ENCODE assay signal across 8 mouse cellular contexts in the genomic region with DNA sequence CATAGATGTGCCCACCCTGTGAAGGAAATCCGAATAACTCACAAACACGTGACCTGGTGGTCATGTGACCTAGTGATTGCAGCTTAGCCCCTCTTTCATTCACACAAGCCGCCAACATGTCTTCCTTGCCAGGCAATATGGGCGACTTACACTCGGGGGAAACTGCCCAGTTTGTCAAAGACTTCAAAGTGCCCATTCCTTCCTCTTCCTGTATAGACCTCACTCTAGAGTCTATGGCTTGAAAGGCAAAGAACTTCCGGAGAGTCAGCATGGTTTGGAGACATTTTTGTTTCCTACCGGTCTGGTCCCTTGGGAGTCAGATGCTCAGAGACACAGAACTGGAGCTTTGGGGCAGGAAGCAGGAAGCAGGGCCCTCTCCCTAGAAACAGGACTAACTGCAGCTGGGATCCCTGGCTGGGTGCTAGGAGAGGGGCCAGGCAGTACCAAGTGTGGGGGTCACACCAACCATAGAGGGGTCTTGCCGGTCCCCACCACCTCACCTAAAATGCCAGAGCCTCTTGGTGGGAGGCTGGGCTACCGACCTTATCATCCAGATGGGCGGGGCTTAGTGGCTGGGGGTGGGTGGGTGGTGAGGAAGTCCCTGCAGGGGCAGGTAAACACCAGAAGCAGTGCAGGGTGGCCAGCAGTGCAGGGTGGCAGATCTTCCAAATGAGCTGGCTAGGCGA. TPM values are rescaled to one million over a fixed set of nuclear protein-coding genes. Genes with fewer than 3 reads are reported as not detected.
DNase-seq lines count a peak whose midpoint lies in the region; ATAC-seq and TF ChIP-seq lines count a peak whose summit lies in the region.

No protein-coding gene starts in this region.

- no peak for ATAC-seq in intestine, embryonic 16.5 days
- ATAC-seq in lung, postnatal 0 days: no peak

- peaks cover 5% of the 10 kb centered on the region for H3K4me1 ChIP-seq in ES-Bruce4 (ENCODE audit: control insufficient read depth, insufficient read depth, low read length)
- peaks cover 24% of the 10 kb centered on the region for H3K4me1 ChIP-seq in intestine, embryonic 16.5 days (ENCODE audit: control insufficient read depth, insufficient read depth, low read length)
- H3K4me1 ChIP-seq in lung, postnatal 0 days (ENCODE audit: insufficient read depth, low read depth, low read length): peaks cover 8% of the 10 kb centered on the region; the same call in 1 of the 2 replicates

- H3K27me3 ChIP-seq in ES-Bruce4 (ENCODE audit: control insufficient read depth, insufficient read depth, low read length, poor library complexity, severe bottlenecking): no peaks in the 10 kb centered on the region
- no peaks in the 10 kb centered on the region for H3K27me3 ChIP-seq in intestine, embryonic 16.5 days (replicated peaks; ENCODE audit: control insufficient read depth, insufficient read depth, low read length)
- no peaks in the 10 kb centered on the region for H3K27me3 ChIP-seq in lung, postnatal 0 days (replicated peaks; ENCODE audit: insufficient read depth, low read length)

- DNase-seq in 3134 (ENCODE audit: extremely low read depth, insufficient read length, low spot score): peak; percentile 82
- DNase-seq in heart, adult 11 months: peak; percentile 98
- peak; percentile 45 for DNase-seq in lung, postnatal 0 days (ENCODE audit: low spot score)
- DNase-seq in yolk sac, embryonic 10.5 days (ENCODE audit: low spot score): peak; percentile 17
- no peak for DNase-seq in layer of hippocampus, postnatal 36 days
- no peak for DNase-seq in layer of hippocampus, adult 9-10 months (ENCODE audit: low spot score)

- no peak for TF ChIP-seq POLR2A in ES-Bruce4 (IDR thresholded peaks at IDR 0.05; ENCODE audit: insufficient read depth, low read length)

- H3K4me2 ChIP-seq in intestine, embryonic 16.5 days (ENCODE audit: low read depth, low read length): peak overlapping the region; percentile 66
- H3K4me2 ChIP-seq in lung, postnatal 0 days (replicated peaks; ENCODE audit: low read depth, low read length): peak overlapping the region; percentile 48

- peak overlapping the region; percentile 12; the same call in 1 of the 2 replicates for H3K9ac ChIP-seq in ES-Bruce4 (ENCODE audit: low read depth, poor library complexity, severe bottlenecking)
- peak overlapping the region; percentile 71 for H3K9ac ChIP-seq in intestine, embryonic 16.5 days (ENCODE audit: low read depth, low read length)
- H3K9ac ChIP-seq in lung, postnatal 0 days (replicated peaks; ENCODE audit: low read depth): peak overlapping the region; percentile 32; the same call in 1 of the 2 replicates

- no peak overlapping the region for H3K27ac ChIP-seq in ES-Bruce4 (ENCODE audit: insufficient read depth, low read length)
- peak overlapping the region; percentile 83 for H3K27ac ChIP-seq in intestine, embryonic 16.5 days (ENCODE audit: low read length)
- peak overlapping the region; percentile 76 for H3K27ac ChIP-seq in lung, postnatal 0 days (ENCODE audit: low read length)

- TF ChIP-seq EP300 in ES-Bruce4 (IDR thresholded peaks at IDR 0.05; ENCODE audit: insufficient read depth, low read depth, low read length): no peak
- TF ChIP-seq EP300 in lung, postnatal 0 days (IDR thresholded peaks at IDR 0.05): no peak

- no peaks in the 10 kb centered on the region for H3K36me3 ChIP-seq in ES-Bruce4 (ENCODE audit: control insufficient read depth, insufficient read depth, low read length, poor library complexity, severe bottlenecking)
- H3K36me3 ChIP-seq in intestine, embryonic 16.5 days (ENCODE audit: control insufficient read depth, insufficient read depth, low read length): no peaks in the 10 kb centered on the region
- no peaks in the 10 kb centered on the region for H3K36me3 ChIP-seq in lung, postnatal 0 days (ENCODE audit: insufficient read depth, low read length)

- peak overlapping the region; percentile 37 for H3K4me3 ChIP-seq in ES-Bruce4 (ENCODE audit: low read depth, low read length)
- peak overlapping the region; percentile 50 for H3K4me3 ChIP-seq in intestine, embryonic 16.5 days (ENCODE audit: low read length)
- H3K4me3 ChIP-seq in lung, postnatal 0 days (ENCODE audit: low read depth, low read length): peak overlapping the region; percentile 36

- H3K9me3 ChIP-seq in ES-Bruce4 (replicated peaks; ENCODE audit: control insufficient read depth, insufficient read depth, low read length, poor library complexity, severe bottlenecking): no peaks in the 10 kb centered on the region
- H3K9me3 ChIP-seq in intestine, embryonic 16.5 days (ENCODE audit: control insufficient read depth, low read length): no peaks in the 10 kb centered on the region
- no peaks in the 10 kb centered on the region for H3K9me3 ChIP-seq in lung, postnatal 0 days (ENCODE audit: low read length)

- no peak for TF ChIP-seq CTCF in ES-Bruce4 (IDR thresholded peaks at IDR 0.05; ENCODE audit: low read depth, low read length)
- no peak for TF ChIP-seq CTCF in lung, postnatal 0 days (IDR thresholded peaks at IDR 0.05)

- WGBS in intestine, embryonic 16.5 days: 40% methylated on average over 11 of the region's 11 CpGs
- 20% methylated on average over 10 of the region's 11 CpGs for WGBS in lung, postnatal 0 days

RNA-seq across cellular contexts. Expression of a gene that starts 2.3 kb away (rescaled TPM):
- polyA plus RNA-seq in ES-Bruce4 (2011; ENCODE audit: insufficient read depth, insufficient read length, low read depth, missing spikeins): 5.1 and 7.4 TPM in 2 replicates
- 24.0 and 25.5 TPM in 2 replicates for polyA plus RNA-seq in intestine, embryonic 16.5 days (2015; fragmentation: Nextera tagmentation; extraction: Ambion mirVana)
- polyA plus RNA-seq in lung, postnatal 0 days (2015; fragmentation: Nextera tagmentation; extraction: Ambion mirVana): 19.1 and 21.5 TPM in 2 replicates
- total RNA-seq in layer of hippocampus, postnatal 36 days (2021): 1 to 10 TPM; 3.5 to 4.4 TPM

RNA-seq across cellular contexts. Expression of a gene that starts 15.6 kb away (rescaled TPM):
- polyA plus RNA-seq in ES-Bruce4 (2011; ENCODE audit: insufficient read depth, insufficient read length, low read depth, missing spikeins): not detected in 2 replicates
- polyA plus RNA-seq in intestine, embryonic 16.5 days (2015; fragmentation: Nextera tagmentation; extraction: Ambion mirVana): 0.23 and 0.24 TPM in 2 replicates
- polyA plus RNA-seq in lung, postnatal 0 days (2015; fragmentation: Nextera tagmentation; extraction: Ambion mirVana): 0.06 and 0.10 TPM in 2 replicates
- 10 to 100 TPM; 21.6 to 25.1 TPM for total RNA-seq in layer of hippocampus, postnatal 36 days (2021)

RNA-seq across cellular contexts. Expression of a gene that starts 33.8 kb away (rescaled TPM):
- polyA plus RNA-seq in ES-Bruce4 (2011; ENCODE audit: insufficient read depth, insufficient read length, low read depth, missing spikeins): 0.37 and 0.42 TPM in 2 replicates
- 1.8 and 2.1 TPM in 2 replicates for polyA plus RNA-seq in intestine, embryonic 16.5 days (2015; fragmentation: Nextera tagmentation; extraction: Ambion mirVana)
- 0.63 and 0.67 TPM in 2 replicates for polyA plus RNA-seq in lung, postnatal 0 days (2015; fragmentation: Nextera tagmentation; extraction: Ambion mirVana)
- total RNA-seq in layer of hippocampus, postnatal 36 days (2021): under 1 TPM; 0.17 to 0.18 TPM

RNA-seq across cellular contexts. Expression of a gene that starts 43.7 kb away (rescaled TPM):
- polyA plus RNA-seq in ES-Bruce4 (2011; ENCODE audit: insufficient read depth, insufficient read length, low read depth, missing spikeins): not detected in 2 replicates
- polyA plus RNA-seq in intestine, embryonic 16.5 days (2015; fragmentation: Nextera tagmentation; extraction: Ambion mirVana): 19.9 and 25.1 TPM in 2 replicates
- 29.7 and 32.1 TPM in 2 replicates for polyA plus RNA-seq in lung, postnatal 0 days (2015; fragmentation: Nextera tagmentation; extraction: Ambion mirVana)
- total RNA-seq in layer of hippocampus, postnatal 36 days (2021): 1 to 10 TPM; 2.0 to 2.7 TPM

Comparison
In these comparisons a context has a peak if more than half of its experiments do, and no peak if none do; other contexts are left out.
1. DNase-seq: peak in 3134 (single experiment), heart, adult 11 months (single experiment), lung, postnatal 0 days (single experiment) and yolk sac, embryonic 10.5 days (single experiment); none in layer of hippocampus, postnatal 36 days (0 of 2) and layer of hippocampus, adult 9-10 months (single experiment).
2. H3K9ac ChIP-seq: peak in every context shown above with its lines; median percentile 71 in intestine, embryonic 16.5 days; 32 in lung, postnatal 0 days; 12 in ES-Bruce4.
3. Peak in every context shown above with its lines, with median percentiles within 50 percentile points of each other: H3K4me3 ChIP-seq.